Mouse (Mus musculus): ENCODE data around the gene Bahcc1. TPM values are rescaled to one million over a fixed set of nuclear protein-coding genes. Genes with fewer than 3 reads are reported as not detected.

Bahcc1 gene
- total and polyA plus RNA-seq, 2 experiments from 2014 or later: 9.5 to 49.8 TPM

- H3K27me3 ChIP-seq (ENCODE audit: insufficient read depth, low read length): no peaks in the 10 kb centered on the region
- no peaks in the 10 kb centered on the region for H3K9me3 ChIP-seq (ENCODE audit: low read length)
- ATAC-seq (ENCODE audit: low FRiP score) (no peak), DNase-seq (ENCODE audit: low spot score) (no peak)
- H3K4me2 ChIP-seq (ENCODE audit: low read depth, low read length, poor library complexity, severe bottlenecking): no peak overlapping the region
- no peak overlapping the region for H3K4me3 ChIP-seq (ENCODE audit: low read depth, low read length)
- TF ChIP-seq CTCF (IDR thresholded peaks at IDR 0.05): no peak
- H3K27ac ChIP-seq (ENCODE audit: low read depth, low read length): no peak overlapping the region
- H3K36me3 ChIP-seq (ENCODE audit: insufficient read depth, low read length): no peaks in the 10 kb centered on the region
- WGBS: 57% methylated on average over 12 of the region's 12 CpGs
- 0 out of 2 replicates have a peak overlapping the region, but pooled peaks have one; percentile 33 for H3K9ac ChIP-seq (replicated peaks; ENCODE audit: low read length, poor library complexity, severe bottlenecking)
- H3K4me1 ChIP-seq (ENCODE audit: insufficient read depth, low read length): peaks cover 52% of the 10 kb centered on the region
Observed at GRCm38 (mm10) chr11:120226421-120227280, 6.1 kb upstream of the Bahcc1 start.

GRCm38 (mm10) chr11:120227571-120228051 is 5.1 kb upstream of the Bahcc1 start:
- no peak overlapping the region for H3K4me3 ChIP-seq (ENCODE audit: low read depth, low read length)
- no peak for ATAC-seq (ENCODE audit: low FRiP score)
- H3K4me1 ChIP-seq (ENCODE audit: insufficient read depth, low read length): peaks cover 58% of the 10 kb centered on the region
- WGBS: 27% methylated on average over 8 of the region's 8 CpGs
- no peaks in the 10 kb centered on the region for H3K27me3 ChIP-seq (ENCODE audit: insufficient read depth, low read length)
- DNase-seq (ENCODE audit: low spot score): no peak
- H3K9me3 ChIP-seq (ENCODE audit: low read length): no peaks in the 10 kb centered on the region
- H3K27ac ChIP-seq (ENCODE audit: low read depth, low read length): 0 out of 2 replicates have a peak overlapping the region, but pooled peaks have one; percentile 32
- TF ChIP-seq CTCF (IDR thresholded peaks at IDR 0.05): no peak
- H3K36me3 ChIP-seq (ENCODE audit: insufficient read depth, low read length): no peaks in the 10 kb centered on the region
- H3K4me2 ChIP-seq (ENCODE audit: low read depth, low read length, poor library complexity, severe bottlenecking): peak overlapping the region; percentile 10
- 0 out of 2 replicates have a peak overlapping the region, but pooled peaks have one; percentile 9 for H3K9ac ChIP-seq (replicated peaks; ENCODE audit: low read length, poor library complexity, severe bottlenecking)

- H3K27ac ChIP-seq (ENCODE audit: low read depth, low read length): peak overlapping the region; percentile 32; the same call in 1 of the 2 replicates
- peaks cover 58% of the 10 kb centered on the region for H3K4me1 ChIP-seq (ENCODE audit: insufficient read depth, low read length)
- no peak for DNase-seq (ENCODE audit: low spot score)
Observed at GRCm38 (mm10) chr11:120228116-120228890, 4.4 kb upstream of the Bahcc1 start.

GRCm38 (mm10) chr11:120228911-120229437 is 3.8 kb upstream of the Bahcc1 start:
- TF ChIP-seq CTCF (IDR thresholded peaks at IDR 0.05): peak; percentile 33
- WGBS: 26% methylated on average over 7 of the region's 7 CpGs
- Histone ChIP-seq H3K4me1 (ENCODE audit: insufficient read depth, low read length) (peaks cover 56% of the 10 kb centered on the region), H3K4me2 (ENCODE audit: low read depth, low read length, poor library complexity, severe bottlenecking) (peak overlapping the region; percentile 78), H3K9ac (replicated peaks; ENCODE audit: low read length, poor library complexity, severe bottlenecking) (peak overlapping the region; percentile 100), H3K27ac (ENCODE audit: low read depth, low read length) (peak overlapping the region; percentile 13; the same call in 1 of the 2 replicates), H3K4me3 (ENCODE audit: low read depth, low read length) (peak overlapping the region; percentile 97; the same call in 1 of the 2 replicates), H3K27me3 (ENCODE audit: insufficient read depth, low read length) (no peaks in the 10 kb centered on the region), H3K36me3 (ENCODE audit: insufficient read depth, low read length) (no peaks in the 10 kb centered on the region), H3K9me3 (ENCODE audit: low read length) (no peaks in the 10 kb centered on the region)
- ATAC-seq (ENCODE audit: low FRiP score) (no peak), DNase-seq (ENCODE audit: low spot score) (peak; percentile 54)

More at GRCm38 (mm10) chr11:120228116-120228890, 4.4 kb upstream of the Bahcc1 start:
- H3K27me3 ChIP-seq (ENCODE audit: insufficient read depth, low read length): no peaks in the 10 kb centered on the region
- peak overlapping the region; percentile 97; the same call in 1 of the 2 replicates for H3K4me3 ChIP-seq (ENCODE audit: low read depth, low read length)
- H3K36me3 ChIP-seq (ENCODE audit: insufficient read depth, low read length): no peaks in the 10 kb centered on the region
- ATAC-seq (ENCODE audit: low FRiP score): no peak
- H3K9ac ChIP-seq (replicated peaks; ENCODE audit: low read length, poor library complexity, severe bottlenecking): peak overlapping the region; percentile 100; the same call in 1 of the 2 replicates
- H3K9me3 ChIP-seq (ENCODE audit: low read length): no peaks in the 10 kb centered on the region
- H3K4me2 ChIP-seq (ENCODE audit: low read depth, low read length, poor library complexity, severe bottlenecking): peak overlapping the region; percentile 78
- 44% methylated on average over 9 of the region's 9 CpGs for WGBS
- no peak for TF ChIP-seq CTCF (IDR thresholded peaks at IDR 0.05)

GRCm38 (mm10) chr11:120229861-120230751 is 2.6 kb upstream of the Bahcc1 start:
- peaks cover 45% of the 10 kb centered on the region for H3K4me1 ChIP-seq (ENCODE audit: insufficient read depth, low read length)
- H3K27ac ChIP-seq (ENCODE audit: low read depth, low read length): peak overlapping the region; percentile 99
- 1% methylated on average over 42 of the region's 42 CpGs for WGBS
- peak; percentile 60 for DNase-seq (ENCODE audit: low spot score)
- no peaks in the 10 kb centered on the region for H3K36me3 ChIP-seq (ENCODE audit: insufficient read depth, low read length)
- H3K4me2 ChIP-seq (ENCODE audit: low read depth, low read length, poor library complexity, severe bottlenecking): peak overlapping the region; percentile 78
- H3K27me3 ChIP-seq (ENCODE audit: insufficient read depth, low read length): no peaks in the 10 kb centered on the region
- peak overlapping the region; percentile 97 for H3K4me3 ChIP-seq (ENCODE audit: low read depth, low read length)
- H3K9ac ChIP-seq (replicated peaks; ENCODE audit: low read length, poor library complexity, severe bottlenecking): peak overlapping the region; percentile 100
- TF ChIP-seq CTCF (IDR thresholded peaks at IDR 0.05): no peak
- no peaks in the 10 kb centered on the region for H3K9me3 ChIP-seq (ENCODE audit: low read length)
- no peak for ATAC-seq (ENCODE audit: low FRiP score)
